In genomic region chr1:40025416-40025815, GRCm38 (mm10) we compare ENCODE assay signal across 15 mouse cellular contexts. TPM values are rescaled to one million over a fixed set of nuclear protein-coding genes. Genes with fewer than 3 reads are reported as not detected.
"Had no signal": no experiment of that assay in that cellular context is flagged by ENCODE, and none has a peak within 500 bp of the region (broad histone marks: within the 10 kb centered on the region; RNA-seq: fewer than 3 reads in every experiment).

No protein-coding gene starts in this region.

- H3K4me3 ChIP-seq: midbrain, embryonic 10.5 days; midbrain, embryonic 12.5 days; myocyte; neural tube, embryonic 13.5 days; neural tube, embryonic 15.5 days had no signal

- DNase-seq: lung, embryonic 14.5 days; lung, postnatal 10 days; lung, postnatal 4 days; midbrain, embryonic 14.5 days; right cerebral cortex, postnatal 4 days; spleen, adult 18-20 months; thymus, adult 18-20 months; thymus, postnatal 14 days; thymus, postnatal 36 days had no signal

- H3K9ac ChIP-seq: lung, embryonic 14.5 days; midbrain, embryonic 12.5 days; neural tube, embryonic 13.5 days; neural tube, embryonic 15.5 days had no signal

- H3K4me1 ChIP-seq: midbrain, embryonic 10.5 days; midbrain, embryonic 12.5 days; neural tube, embryonic 13.5 days; neural tube, embryonic 15.5 days had no signal

- H3K27ac ChIP-seq: midbrain, embryonic 10.5 days; midbrain, embryonic 12.5 days; neural tube, embryonic 15.5 days had no signal

- H3K27me3 ChIP-seq: midbrain, embryonic 12.5 days; neural tube, embryonic 13.5 days; neural tube, embryonic 15.5 days had no signal

RNA-seq across cellular contexts. Expression of gene Il1r2, which starts 48.5 kb away (rescaled TPM):
- polyA plus RNA-seq: midbrain, embryonic 12.5 days; neural tube, embryonic 11.5 days had no signal
